Mouse (Mus musculus) layer of hippocampus, postnatal 36 days (tissue): ENCODE data around the gene Tmem106c. TPM values are rescaled to one million over a fixed set of nuclear protein-coding genes. Genes with fewer than 3 reads are reported as not detected.

Source experiments
- DNase-seq, 2 experiments: peaks; one replicate each; pipeline ENCODE4 v3.0.0; 2022
- total RNA-seq, 2 experiments: library from RNA; stranded (reverse); gene quantifications; 2 replicates each; pipeline ENCODE4 v1.2.3; 2021

Tmem106c gene
- 10 to 100 TPM; 29.1 to 30.4 TPM for total RNA-seq

DNA sequence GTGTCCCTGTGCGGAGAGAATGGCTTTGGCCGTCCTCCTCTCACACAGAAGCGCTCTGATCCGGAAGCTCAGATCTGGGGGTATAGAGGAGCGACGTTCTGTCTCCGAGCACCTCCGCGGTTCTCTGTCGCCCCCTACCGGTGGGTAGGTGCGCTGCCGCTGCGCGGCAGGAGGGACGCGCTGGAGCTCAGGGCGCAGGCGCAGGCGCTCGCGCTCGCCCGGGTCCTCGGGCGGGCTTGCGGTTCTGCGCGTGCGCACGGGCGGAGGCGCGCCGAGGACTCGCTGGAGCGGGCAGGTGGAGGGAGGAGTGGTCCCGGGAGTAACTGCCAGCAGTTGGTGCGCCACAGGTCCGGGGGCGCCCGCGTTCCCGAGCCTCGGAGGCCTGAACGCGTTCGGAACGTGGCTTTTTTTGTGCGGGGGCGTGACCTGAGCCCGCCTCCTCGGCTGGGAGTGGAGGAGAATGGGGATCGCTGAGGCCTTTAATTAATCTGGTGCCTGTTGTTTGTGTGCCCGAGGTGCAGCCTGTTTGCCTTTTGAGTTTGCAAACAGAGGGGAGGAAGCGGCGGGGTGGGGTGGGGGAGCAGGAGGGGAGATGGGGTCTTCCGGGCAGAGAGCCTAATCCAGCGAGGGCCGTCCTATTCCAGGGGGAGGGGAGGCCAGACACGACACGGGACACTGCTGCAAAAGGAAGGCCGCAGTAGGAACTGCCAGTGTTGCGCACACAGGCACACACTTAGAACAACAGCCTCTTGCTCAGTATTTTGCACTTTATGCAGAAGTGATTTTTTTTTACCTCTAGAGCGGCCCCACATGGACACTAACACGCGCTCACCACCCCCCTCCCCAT is at the start of gene Tmem106c:
Gene Tmem106c, plus strand, starts transcription at position 212 of the 847 bp plus-strand sequence.
- DNase-seq, result peak; percentile 91 to 93

DNA sequence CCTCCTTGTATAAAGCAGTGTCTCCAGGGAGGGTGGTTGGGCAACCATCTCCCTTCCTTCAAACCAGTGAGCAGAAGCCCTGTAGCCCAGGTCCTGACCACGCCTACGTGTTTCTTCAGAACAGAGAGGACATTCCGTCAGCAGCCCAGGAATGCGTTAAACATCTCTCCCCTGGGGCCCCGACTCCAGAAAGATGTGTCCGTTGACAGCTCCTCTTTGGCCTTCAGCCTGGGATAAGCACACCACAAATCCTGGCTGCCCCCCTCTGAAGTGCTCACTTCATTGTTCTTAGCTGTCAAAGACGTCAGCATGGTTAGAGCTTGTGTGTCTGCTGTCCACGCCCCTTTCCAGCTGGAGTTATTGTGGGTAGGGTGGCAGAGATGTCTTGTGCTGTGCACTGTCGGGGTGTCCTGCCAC is 49.7 kb upstream of the Tmem106c start:
- DNase-seq, result no peak

DNA sequence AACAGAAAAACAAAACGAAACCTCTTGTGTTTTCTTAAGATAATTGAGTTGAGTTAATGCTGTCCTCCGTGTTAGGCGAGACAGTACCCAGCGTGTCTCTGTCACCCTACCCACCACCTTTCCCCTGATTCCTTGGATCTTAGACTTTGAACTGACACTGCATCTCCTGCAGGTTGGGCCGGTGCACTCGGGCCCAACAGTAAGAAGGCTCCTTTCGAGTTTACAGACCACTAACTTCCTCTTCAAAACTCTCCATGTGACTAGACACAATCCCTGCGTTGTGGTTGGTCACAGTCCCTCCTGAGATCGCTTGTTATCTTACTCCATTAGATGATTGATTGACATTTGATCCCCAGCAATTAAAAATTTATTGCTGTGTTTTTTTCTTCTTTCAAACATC is 46.0 kb upstream of the Tmem106c start:
- DNase-seq, result no peak

DNA sequence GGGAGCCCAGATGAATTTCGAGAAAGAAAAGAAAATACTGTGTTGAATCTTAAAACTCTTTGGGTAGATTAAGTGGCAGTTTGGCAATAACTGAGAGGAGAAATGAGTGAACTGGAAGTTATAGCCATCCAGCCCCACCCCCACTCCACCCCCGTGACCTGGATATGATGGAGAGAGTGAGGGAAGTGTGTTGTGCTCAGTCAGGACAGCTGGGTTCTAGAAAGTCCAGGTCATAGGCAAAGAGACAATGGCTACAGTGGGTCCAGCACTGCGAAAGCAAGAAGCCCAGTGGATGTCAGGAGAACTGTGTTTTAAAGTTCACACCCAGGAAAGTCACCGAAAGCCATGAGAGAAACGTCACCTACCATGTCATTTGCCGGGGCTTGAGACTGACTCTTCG is 44.8 kb upstream of the Tmem106c start:
- DNase-seq, result no peak

DNA sequence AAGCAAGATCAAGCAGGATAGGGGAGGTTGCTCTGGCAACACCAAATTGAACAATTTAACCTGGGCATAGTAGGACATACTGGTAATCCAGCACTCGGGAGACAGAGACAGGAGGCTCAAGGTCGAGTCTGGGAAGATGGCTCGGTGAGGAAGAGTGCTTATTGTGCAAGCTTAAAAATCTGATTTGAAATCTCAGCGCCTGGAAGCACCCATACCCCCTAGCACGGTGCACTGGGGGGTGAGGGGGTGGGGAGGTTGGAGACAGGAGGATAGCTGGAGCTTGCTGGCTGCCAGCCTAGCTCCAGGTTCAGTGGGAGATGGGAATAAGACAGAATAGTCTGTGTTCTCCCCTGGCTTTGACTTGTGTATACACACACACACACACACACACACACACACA is 43.7 kb upstream of the Tmem106c start:
- no peak for DNase-seq

DNA sequence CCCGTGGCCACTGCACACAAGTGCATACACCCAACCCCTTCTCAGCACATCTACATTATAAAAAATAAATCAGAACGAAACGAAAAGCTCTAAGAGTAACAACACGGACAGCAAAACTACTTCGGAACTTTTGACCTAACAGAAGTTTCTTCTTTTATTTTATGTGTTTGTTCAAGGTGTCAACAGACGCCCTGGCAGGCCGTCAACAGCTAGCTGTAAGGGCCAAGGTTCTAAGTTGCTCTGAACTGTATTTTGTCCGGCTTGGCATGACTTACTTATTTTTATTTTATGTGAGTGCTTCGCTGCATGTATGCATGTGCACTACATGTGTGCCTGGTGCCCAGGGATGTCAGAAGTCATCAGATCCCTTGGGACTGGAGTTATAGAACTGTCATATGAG is 42.2 kb upstream of the Tmem106c start:
- no peak for DNase-seq

DNA sequence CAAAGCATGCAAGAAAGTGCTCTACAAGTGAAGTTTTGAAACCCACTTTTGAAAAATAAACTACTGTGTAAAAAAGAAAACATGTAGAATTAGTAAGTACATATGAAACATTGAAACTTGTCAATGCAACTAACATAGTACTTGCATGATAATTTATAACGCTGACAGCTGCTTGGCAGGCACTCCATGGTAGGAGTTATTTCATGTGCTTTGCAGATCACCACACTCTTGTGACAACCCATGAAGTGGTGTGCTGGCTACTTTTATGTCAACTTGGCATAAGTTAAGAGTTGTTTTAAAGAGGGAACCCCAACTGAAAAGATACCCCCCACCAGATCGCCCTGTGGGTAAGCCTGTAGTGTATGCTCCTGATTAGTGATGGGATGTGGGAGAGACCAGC is 41.6 kb upstream of the Tmem106c start:
- DNase-seq, result no peak

DNA sequence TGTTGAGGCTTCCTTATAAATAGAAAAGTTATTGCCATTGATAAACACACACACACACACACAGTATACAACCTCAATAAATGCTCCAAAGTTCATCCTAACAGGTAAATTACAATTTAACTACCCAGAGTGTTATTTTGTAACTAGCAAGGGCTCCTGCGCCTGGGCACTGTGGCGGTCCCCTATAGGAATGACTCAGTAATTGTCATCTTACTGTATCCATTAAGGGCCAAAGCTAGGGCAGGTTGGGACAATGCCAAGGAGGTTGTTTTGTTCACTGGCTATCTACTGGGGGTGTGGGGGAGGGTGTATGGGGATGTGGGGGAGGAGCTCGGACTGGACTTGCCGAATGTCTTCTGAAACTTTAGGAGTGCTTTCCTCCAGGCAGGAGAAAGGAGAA is 37.0 kb upstream of the Tmem106c start:
- no peak for DNase-seq

DNA sequence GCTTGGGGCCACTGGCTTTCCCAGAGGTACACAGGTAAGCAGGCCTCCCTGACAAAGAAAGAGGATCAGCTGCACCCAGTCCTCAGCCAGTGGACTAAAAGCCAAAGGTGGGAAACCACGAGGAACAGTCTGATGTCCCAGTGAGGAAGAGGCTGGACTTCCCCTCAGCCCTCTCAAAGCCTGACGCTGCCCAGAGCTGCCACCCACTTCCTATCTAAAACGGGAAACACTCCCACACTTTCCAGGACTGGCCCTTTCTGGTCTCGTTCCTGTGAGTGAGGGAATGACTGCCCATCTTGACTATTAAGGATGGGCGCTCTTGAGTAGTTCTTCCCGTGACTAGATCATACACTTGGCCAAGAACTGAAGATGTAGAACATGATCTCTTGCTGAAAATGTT is 36.2 kb upstream of the Tmem106c start:
- no peak for DNase-seq

DNA sequence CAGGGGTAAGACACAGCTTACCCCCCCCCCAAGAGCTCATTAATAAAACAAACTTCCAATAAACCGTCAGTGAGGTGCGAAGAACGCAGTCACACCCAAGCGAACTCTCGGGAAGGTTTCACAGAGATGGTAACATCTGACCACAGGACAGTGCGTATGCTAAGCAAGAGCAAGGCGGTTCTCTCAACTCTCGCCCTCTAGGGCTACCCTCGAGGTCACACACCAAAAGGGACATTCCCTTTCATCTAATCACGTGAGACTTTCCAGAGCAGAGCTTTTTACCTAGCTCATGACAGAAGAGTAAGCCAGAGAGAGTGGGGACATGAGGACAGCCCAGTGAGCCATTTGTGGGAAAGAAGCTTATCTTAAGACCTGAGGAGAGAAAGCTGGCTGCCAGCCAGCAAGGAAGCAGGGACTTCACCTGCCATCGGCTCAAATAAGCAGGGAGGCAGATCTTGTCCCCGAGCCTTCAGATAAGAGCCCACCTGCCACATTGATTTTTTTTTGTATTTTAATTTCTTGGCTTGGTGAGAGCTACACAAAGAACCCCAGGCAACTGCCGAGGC is 34.7 kb upstream of the Tmem106c start:
- no peak for DNase-seq

DNA sequence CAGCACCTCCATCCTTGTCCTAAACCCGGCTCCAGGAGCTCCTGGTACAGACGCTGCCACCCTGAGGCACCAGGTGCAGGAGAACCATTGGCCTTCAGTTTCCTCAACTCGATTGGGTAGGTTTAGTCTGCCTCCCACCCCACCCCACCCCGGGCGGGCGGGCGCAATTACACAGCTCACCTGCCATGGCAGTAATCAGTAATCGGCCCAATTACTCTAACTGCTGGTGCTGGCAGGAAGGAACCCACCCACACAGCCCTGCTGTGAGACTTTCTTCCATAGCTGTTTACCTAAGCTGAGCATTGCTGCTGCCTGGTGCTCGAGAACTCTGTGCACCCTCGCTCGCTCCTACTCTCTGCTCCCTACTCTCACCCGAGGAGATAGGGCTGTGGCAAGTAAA is 31.6 kb upstream of the Tmem106c start:
- no peak for DNase-seq

DNA sequence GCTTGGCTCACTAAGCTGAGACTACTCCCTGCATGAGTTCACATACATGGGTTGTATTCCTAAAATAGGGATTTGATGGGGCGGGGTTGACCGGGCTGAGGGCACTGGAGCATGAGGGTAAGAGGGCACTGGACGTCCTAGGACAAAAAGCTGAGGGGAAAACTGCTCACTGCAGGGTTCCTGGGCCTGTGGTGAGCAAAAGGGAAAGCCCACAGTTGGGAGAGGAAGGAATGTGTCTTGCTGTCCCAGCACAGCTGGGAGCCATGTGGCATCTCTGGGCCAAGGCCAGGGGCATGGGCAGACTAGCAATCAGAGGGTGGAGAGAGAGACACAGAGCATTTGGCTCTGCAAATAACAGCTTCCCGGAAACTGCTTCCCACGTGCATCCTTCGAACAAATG is 25.4 kb upstream of the Tmem106c start:
- DNase-seq, result no peak

DNA sequence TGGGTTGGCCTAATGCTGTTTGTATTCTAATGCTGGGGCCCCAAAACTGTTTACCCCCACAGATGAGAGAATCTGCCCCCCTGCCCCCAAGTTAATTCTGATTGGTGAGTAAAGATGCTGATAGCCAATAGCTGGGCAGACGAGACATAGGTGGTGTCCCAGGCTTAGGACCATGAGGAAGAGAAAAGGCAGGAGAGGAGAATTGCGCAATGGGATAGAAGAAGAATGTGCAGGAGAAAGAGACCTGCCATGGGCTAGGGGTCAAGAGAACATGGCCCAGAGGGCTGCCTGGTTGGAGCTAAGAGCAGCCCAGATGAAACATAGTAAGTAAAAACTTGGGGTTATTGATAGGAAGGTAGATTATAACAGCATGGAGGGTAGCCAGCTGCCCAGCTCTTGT is 23.9 kb upstream of the Tmem106c start:
- DNase-seq, result no peak

DNA sequence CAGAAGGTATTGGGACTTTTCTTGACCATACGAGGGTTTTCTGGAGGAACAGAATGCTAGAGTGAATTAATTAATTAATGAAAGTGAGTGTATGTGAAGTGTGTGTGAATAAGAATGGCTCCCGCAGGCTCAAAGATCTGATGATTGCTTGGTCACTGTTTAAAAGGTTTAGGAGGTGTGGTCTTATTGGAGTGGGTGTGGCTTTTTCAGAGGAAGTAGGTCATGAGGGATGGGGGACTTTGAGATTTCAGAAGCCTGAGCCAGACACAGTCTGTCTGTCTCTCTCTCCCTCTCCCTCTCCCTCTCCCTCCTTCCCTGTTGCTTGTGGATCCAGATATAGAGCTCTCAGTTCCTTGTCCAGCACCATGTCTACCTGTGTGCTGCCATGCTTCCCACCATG is 22.7 kb upstream of the Tmem106c start:
- no peak for DNase-seq

DNA sequence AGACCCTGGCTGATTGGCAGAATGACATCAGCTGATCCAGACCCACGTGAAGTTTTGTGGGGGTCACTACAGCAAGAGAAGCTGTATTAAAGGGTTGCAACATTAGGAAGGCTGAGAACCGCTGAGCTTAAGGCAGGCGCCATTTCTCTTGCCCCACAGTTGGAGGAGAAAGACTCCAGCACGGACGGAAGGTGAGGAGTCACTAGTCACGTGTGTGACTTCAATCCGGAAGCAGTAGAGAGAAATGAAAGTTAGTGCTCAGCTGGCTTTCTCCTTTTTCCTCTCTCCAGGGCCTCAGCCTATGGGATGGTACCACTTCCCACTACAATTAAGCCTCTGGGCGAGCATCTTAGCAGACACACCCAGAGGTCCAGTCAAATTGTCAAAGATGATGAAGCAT is 21.5 kb upstream of the Tmem106c start:
- no peak for DNase-seq

DNA sequence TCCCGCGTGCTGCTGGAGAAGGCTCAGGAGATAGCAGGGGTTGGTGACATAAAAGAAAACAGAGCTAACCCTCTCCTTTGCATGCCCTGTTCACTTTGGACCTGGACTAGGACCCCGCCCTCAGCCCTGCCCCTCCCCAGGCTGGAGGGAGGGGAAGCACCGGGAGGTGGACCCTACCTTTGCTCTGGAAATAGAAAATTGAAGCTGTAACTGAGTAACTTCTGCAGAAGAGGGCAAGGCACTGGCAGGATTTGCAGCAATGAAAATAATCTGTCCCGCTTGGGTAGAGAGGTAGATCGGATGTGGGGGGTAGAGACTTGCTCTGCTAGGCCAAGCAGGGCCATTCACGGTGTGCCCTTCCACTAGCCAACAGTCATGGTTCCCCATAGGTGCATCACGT is 20.6 kb upstream of the Tmem106c start:
- no peak for DNase-seq

DNA sequence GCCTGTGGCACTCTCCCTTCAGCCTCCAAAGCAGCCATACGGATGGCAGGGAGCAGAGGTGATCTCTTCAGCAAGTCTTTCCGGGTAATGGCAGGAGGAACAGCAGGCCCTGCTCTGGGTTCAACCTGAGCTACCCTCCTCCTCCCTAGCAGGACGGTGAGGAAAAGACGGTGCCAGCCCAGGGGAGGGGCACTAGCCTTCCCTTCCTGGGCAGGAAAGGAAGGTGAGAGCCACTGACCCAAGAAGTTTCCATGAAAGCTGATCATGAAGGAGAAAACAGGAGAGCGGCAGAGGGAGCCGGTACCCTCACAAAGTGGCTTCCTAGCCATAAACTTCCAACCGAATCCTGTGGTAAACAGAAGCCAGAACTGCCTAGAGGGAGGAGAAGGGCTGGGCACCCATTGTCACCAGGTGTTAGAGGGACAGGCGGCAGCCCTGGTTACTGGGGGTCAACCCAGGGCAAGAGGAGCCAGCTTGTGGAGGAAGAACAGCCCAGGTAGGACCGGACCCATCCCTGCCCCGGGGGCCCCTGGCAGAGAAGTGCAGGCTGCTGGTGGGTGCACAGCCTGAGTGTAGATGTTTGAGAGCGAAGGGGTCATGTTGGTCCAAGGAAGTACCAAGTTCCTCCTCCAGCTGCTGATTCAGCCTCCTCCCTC is 19.0 kb upstream of the Tmem106c start:
- no peak for DNase-seq

DNA sequence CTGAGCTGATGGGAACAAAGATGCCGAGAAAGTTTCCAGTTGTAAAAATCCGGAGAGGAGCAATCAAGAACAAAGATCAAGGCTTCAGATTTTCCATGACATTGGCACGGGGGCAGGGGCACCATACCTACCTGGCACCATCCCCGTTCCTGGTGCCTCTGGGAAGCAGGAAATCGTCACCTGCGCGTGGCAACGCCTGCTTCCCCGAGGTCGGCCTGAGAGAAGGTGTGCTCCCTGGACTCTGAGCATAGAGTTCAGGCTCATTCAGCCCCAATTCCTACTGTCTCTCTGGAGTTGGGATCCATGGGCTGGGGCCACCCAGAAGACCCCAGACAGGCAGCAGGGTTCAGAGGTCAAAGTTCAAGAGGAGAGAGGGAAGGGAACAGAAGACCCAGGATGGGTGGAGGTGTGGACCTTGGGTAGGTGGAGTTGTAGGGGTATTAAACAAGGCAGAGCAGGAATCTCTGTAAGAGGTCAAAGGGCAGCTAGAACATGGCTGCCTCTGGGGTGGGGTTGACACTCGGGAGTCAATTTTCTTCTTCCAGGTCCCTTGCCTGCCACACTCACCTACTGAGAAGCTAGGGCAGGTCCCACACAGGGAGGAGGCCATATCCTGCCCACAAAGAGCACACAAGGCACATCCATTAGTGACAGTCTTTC is 18.2 kb upstream of the Tmem106c start:
- no peak for DNase-seq

DNA sequence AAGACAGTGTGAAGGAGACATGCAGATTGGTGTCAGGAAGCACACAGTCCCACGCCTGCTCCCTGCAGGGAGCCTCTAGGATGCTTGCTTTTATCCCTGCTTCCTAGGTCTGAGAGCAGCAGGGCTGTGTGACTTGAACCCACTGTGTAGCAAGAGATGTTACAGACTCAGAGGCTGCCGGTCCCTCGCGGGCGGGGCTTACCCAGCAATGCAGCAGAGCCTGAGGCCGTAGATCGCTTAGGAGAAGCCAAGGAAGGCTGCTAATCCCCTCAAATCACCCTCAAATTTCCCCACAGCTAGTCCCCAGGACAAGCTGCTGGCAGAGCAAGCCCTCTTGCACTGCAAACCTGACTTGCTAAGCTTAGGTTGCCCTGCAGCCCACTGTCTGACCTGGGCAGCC is 15.3 kb upstream of the Tmem106c start:
- DNase-seq, result no peak

DNA sequence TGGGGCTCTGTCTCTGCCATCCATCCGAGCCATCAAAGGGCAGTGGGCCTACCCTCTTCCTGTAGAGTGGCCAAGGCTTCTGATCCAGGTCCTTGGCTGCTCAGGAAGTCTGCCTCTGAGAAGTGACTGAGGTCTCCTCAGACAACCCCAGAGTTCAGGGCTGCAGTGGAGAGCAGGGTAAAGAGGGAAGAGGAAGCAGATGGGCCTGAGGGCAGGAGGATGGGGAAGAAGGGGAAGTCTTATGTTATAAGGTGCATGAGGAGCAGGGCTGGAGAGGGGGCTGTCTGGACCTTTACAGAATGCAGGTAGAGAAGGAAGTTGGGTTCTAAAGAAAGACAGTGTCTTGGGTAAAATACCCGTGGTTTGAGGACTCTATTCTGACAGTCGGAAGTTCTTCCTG is 14.3 kb upstream of the Tmem106c start:
- DNase-seq, result no peak

DNA sequence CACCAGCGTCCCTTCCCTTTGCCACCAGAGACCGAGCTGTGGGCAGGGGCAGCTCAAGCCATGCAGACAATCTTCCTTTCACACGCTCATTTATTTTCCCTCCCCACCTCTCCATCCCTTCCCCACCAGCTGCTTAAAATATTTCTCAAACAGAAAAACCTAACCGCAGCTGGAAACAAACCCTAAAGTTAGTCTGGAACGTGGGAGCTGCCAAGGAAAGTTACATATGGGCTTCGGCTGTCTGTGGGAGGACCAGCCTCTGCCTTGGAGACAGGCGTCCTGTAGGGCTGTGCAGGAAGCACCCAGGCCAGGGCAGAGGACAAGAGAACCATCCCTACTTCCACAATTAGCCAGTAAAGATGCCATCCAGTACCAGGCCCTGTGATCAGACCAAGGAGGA is 13.8 kb upstream of the Tmem106c start:
- no peak for DNase-seq

DNA sequence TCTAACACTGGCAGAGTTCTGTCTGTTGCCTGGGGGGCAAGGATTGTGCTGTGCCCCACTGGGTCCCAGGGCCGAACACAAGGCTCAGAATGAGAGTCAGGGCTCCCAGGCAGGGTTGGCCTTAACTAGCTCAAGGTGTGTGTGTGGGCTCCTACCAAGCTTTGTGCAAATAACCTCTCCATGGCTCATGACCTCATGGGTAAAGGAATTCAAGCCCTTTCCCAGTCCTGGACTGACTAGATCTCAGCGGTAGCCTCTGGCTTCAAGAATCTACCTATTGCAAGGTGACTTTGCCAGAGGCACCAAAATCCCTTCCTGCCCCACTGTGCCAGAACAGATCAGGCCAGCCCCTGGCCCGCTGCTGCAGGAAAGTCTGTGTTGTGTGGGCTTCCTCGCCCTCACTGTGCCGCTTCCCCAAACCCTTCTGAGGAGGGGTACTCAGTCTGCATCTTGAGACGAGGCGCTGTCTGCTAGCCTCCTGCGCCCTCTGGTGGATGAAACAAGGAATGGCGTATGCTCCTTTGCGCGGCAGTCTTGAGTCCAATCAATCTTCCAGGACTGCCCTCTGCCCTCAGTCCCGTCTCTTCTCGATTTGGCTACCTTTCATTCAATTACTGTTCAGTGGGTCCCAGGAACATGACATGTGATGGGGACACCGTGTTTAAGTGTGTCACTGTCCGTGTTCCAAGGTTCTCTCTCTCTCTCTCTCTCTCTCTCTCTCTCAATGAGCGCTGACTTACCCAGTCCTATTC is 11.7 kb upstream of the Tmem106c start:
- peak; percentile 40 to 59 for DNase-seq

DNA sequence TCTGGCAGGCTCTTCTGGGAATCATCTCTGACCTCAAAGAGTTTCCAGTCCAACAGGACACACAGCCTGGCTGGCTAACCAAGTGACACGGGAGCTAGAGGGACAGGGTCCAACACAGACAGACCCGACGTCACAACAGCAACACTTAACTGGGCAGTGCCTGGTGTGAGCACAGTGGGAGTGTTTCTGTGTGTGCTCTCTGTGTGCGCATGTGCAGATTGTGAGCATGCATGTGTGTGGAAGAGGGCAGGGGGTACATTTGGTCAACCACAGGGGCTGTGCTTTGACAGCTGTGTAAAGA is 11.2 kb upstream of the Tmem106c start:
- no peak for DNase-seq
